Mouse (Mus musculus): ENCODE results near the gene Ccdc124.
"Not testable (repeated sequence)": the region's sequence is repeated elsewhere in the genome, so short reads cannot be mapped to it uniquely, and the experiment has no call there.

DNA sequence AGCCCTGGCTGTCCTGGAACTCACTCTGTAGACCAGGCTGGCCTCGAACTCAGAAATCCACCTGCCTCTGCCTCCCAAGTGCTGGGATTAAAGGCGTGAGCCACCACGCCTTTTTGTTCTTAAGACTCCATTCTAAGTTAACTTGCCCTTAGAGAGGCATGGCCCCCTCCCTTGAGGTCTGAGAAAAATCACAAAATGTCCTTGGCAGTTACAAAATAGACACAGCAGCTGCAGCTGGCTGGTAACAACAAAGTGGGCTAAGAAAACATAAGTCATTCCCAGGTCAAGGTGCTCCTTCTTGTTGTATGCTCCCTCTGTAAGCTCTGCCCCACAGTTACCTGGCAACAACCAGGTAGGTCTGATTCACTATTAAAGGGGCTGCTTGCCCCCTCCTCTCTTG, 51.1 kb downstream of the Ccdc124 start:
- not testable (repeated sequence) for TF ChIP-seq POLR2A (IDR thresholded peaks at IDR 0.05; ENCODE audit: extremely low read depth, insufficient read depth, low read length); CTCF (IDR thresholded peaks at IDR 0.05; ENCODE audit: low read depth, low read length)

Data from liver, adult 2 months (tissue).